Mouse (Mus musculus) activated CD4-positive, CD25-positive, alpha-beta regulatory T cell, adult 4 months (primary cell): ENCODE results near the gene Insc. TPM values are rescaled to one million over a fixed set of nuclear protein-coding genes. Genes with fewer than 3 reads are reported as not detected.

ENCODE experiments used
- polyA plus RNA-seq, 2 experiments: library from polyadenylated mRNA; unstranded; fragments of 100-300 nt; shearing (Covaris generic); gene quantifications; one replicate each; pipeline ENCODE4 v1.2.1; 2017

Insc gene
- polyA plus RNA-seq, 2 experiments from 2014 or later, result 1.2 TPM; not detected in 1

Other genes with a start within 250 kb of the Insc start
- gene Cyp2r1, start 180.7 kb upstream of the Insc start, polyA plus RNA-seq, result under 1 TPM in 1 of 2 experiments, not detected in 1; 0.83 TPM
- under 1 TPM in 1 of 2 experiments, not detected in 1; 0.69 TPM for gene Calca, start 107.3 kb upstream of the Insc start, polyA plus RNA-seq
- not detected for gene Calcb, start 25.1 kb upstream of the Insc start, polyA plus RNA-seq